Mouse (Mus musculus): Measurements from ENCODE around the gene Ppp1r9b. TPM values are rescaled to one million over a fixed set of nuclear protein-coding genes. Genes with fewer than 3 reads are reported as not detected.
A peak's percentile ranks its signal among the peaks of the same experiment; 100 is the strongest.
"Not testable (repeated sequence)": the region's sequence is repeated elsewhere in the genome, so short reads cannot be mapped to it uniquely, and the experiment has no call there.

Ppp1r9b gene
- polyA plus RNA-seq, 1 experiment from 2014 or later = 11.8 TPM

DNA sequence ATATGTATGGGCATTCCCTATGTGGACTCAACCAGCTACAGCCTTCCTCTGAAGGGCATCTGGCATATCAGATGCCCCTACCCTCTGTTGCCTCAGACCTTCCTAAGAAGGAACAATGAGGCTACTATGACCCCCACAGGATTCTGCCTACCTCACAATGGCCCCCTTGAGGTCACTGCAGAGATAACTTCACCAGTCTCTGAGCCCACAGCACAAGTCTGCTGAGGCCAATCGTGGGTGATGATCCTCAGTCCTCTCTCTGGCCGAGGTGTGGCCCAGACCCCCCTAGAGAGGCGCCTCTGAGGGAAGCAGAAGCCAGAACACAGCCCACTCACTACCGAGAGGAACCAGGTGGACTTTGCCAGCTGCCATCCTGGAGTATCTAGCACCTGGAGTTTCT is 23.4 kb upstream of the Ppp1r9b start, which contains the start of gene Hils1:
TSS of gene Hils1 (plus strand) at position 175 of the 400 bp plus-strand sequence.
- peaks cover 17% of the 10 kb centered on the region for H3K27me3 ChIP-seq (ENCODE audit: insufficient read depth, poor library complexity, severe bottlenecking)
- no peaks in the 10 kb centered on the region for H3K36me3 ChIP-seq
- H3K9me3 ChIP-seq = no peaks in the 10 kb centered on the region
- H3K4me3 ChIP-seq = no peak within 1 kb of the TSS
- no peak within 1 kb of the TSS for H3K27ac ChIP-seq
- WGBS = 50% methylated on average over 4 of the region's 4 CpGs
- H3K4me1 ChIP-seq (replicated peaks) = peaks cover 15% of the 10 kb centered on the region
- DNase-seq (ENCODE audit: low spot score) = no peak

DNA sequence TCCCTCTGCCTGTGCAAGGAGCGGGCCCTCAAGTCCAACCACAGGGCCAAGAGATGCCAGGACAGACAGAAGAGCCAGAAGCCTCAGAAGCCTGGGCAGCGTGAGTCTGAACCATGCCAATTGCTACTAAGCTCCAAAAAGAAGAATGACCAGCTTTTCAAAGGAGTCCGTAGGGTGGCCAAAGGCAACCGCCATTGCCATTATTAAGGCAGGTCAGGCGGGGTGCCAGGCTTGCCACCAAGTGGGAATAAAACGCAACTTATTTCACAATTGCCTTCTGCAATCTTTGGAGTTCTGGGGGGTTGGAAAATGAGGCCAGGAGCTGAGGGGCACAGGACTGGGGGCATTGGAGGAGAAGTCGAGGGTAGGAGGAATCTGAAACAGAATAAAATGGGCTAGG is 22.6 kb upstream of the Ppp1r9b start:
- peaks cover 17% of the 10 kb centered on the region for H3K27me3 ChIP-seq (ENCODE audit: insufficient read depth, poor library complexity, severe bottlenecking)

DNA sequence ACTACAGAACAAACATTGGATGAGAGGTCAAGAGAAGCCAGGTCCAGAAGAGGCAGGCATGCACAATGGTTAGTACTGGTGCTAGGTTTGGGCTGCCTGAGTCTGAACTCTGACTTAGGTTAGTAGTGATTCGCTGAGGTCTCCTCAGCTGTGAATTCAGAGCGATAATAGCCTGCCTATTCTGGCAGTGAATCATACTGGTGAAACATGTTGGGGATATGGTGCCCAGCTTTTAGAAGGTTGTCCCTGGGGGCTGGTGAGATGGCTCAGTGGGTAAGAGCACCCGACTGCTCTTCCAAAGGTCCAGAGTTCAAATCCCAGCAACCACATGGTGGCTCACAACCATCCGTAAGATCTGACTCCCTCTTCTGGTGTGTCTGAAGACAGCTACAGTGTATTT is 21.1 kb upstream of the Ppp1r9b start:
- Histone ChIP-seq H3K4me1 (replicated peaks) (peaks cover 23% of the 10 kb centered on the region), H3K27me3 (ENCODE audit: insufficient read depth, poor library complexity, severe bottlenecking) (peaks cover 17% of the 10 kb centered on the region)
- WGBS = 89% methylated on average over 4 of the region's 4 CpGs
- not testable (repeated sequence) for H3K4me3 ChIP-seq; H3K9me3 ChIP-seq; DNase-seq (ENCODE audit: low spot score); H3K36me3 ChIP-seq; H3K27ac ChIP-seq

More for the DNA sequence above, 22.6 kb upstream of the Ppp1r9b start:
- no peak overlapping the region for H3K4me3 ChIP-seq
- DNase-seq (ENCODE audit: low spot score) = no peak
- 87% methylated on average over 7 of the region's 7 CpGs for WGBS
- H3K4me1 ChIP-seq (replicated peaks) = peaks cover 15% of the 10 kb centered on the region
- no peaks in the 10 kb centered on the region for H3K36me3 ChIP-seq
- no peak overlapping the region for H3K27ac ChIP-seq
- no peaks in the 10 kb centered on the region for H3K9me3 ChIP-seq

DNA sequence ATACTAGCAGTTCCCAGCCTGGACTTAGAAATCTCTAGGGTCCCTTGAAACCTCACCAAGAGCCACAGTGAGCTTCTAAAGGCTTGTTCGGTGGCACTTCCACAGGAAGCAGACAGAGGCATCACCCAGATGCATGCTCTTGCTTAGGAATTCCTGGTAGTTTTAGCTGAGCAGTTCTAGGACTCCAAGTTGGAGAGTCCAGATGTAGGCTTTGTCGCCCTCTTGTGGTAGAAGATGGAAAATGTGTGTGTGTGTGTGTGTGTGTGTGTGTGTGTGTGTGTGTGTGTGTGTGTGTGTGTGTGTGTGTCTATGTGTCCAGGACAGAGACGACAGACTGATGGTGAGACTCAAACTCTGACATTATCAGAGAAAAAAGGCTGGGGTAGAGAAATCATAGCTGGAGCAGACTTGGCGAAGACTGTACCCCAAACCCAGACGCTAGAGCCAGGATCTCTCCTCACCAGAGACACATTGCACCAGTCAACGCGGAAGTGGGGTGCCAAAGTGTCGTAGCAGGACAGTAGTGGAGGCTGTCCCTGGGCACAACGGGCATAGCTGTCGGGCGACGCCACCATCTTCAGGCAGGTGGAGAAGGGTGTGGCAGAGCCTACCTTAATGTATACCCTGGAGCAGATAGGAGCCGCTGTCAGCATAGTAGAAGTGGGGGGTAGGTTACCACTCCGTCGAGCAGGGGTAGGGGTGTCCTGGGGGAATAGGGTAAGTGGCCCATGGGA is 20.5 kb upstream of the Ppp1r9b start:
- peaks cover 17% of the 10 kb centered on the region for H3K27me3 ChIP-seq (ENCODE audit: insufficient read depth, poor library complexity, severe bottlenecking)
- H3K4me3 ChIP-seq = no peak overlapping the region
- peaks cover 23% of the 10 kb centered on the region for H3K4me1 ChIP-seq (replicated peaks)
- H3K36me3 ChIP-seq = no peaks in the 10 kb centered on the region
- DNase-seq (ENCODE audit: low spot score) = peak; percentile 72
- 61% methylated on average over 15 of the region's 15 CpGs for WGBS
- H3K27ac ChIP-seq = no peak overlapping the region
- H3K9me3 ChIP-seq = no peaks in the 10 kb centered on the region

DNA sequence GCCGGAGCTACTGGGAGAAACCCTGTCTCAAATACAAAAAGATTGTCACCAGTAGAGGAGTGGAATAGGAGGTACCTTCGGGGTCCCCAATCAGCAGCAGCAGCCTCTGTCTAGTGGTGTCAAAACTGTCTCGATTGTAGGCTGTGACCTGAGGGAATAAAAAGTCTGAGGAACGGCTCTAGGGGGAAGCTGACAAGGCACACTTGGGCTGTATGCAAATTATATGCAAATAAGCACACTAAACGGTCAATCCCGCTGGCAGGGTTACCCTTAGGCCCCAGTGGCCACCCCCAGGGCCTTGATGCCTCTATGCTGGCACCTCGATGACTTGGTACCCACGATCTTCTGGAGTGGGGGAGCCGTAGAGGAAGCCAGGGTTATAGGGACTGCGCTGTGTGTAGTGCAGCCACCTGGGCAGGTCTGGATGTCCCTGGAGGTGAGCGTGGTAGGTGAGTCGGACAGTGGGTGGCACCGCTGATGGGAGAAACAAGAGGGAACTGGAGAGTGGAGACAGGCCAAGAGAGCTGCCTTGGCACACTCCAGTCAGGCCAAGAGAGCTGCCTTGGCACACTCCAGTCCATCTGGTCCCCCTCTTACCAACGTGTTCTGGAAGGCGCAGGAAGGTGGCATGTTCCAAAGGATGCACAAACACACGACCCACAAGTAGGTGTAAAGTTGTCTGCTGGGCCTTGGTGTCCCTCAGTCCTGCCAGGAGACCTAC is 18.8 kb upstream of the Ppp1r9b start:
- Histone ChIP-seq H3K4me3 (no peak overlapping the region), H3K27me3 (ENCODE audit: insufficient read depth, poor library complexity, severe bottlenecking) (peaks cover 23% of the 10 kb centered on the region), H3K9me3 (no peaks in the 10 kb centered on the region), H3K27ac (no peak overlapping the region), H3K4me1 (replicated peaks) (peaks cover 23% of the 10 kb centered on the region), H3K36me3 (no peaks in the 10 kb centered on the region)
- DNase-seq (ENCODE audit: low spot score) = no peak
- WGBS = 70% methylated on average over 16 of the region's 16 CpGs

DNA sequence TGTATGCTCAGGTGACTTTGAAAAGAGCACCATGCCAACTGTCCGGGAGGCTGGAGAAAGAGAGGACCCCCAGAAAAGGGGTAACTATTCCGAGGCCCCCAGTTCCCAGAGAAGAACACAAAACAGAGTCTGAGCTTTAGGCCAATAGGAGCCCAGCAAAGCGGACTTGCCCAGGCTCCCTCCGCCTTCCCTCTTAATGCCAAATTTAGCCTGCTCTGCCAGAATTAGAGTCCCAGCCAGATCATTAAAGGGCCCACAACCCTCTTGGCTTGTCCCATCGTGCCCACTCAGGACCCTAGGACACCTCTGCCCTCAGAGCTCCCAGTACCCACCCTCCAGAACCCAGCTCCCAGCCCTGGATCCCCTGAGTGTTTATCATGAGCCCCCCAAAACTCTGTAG is 17.9 kb upstream of the Ppp1r9b start:
- H3K4me1 ChIP-seq (replicated peaks) = peaks cover 24% of the 10 kb centered on the region
- WGBS = 77% methylated on average over 5 of the region's 5 CpGs
- H3K9me3 ChIP-seq = no peaks in the 10 kb centered on the region
- H3K4me3 ChIP-seq = no peak overlapping the region
- peak overlapping the region; percentile 42 for H3K27ac ChIP-seq
- no peaks in the 10 kb centered on the region for H3K36me3 ChIP-seq
- DNase-seq (ENCODE audit: low spot score) = no peak
- peaks cover 23% of the 10 kb centered on the region for H3K27me3 ChIP-seq (ENCODE audit: insufficient read depth, poor library complexity, severe bottlenecking)

DNA sequence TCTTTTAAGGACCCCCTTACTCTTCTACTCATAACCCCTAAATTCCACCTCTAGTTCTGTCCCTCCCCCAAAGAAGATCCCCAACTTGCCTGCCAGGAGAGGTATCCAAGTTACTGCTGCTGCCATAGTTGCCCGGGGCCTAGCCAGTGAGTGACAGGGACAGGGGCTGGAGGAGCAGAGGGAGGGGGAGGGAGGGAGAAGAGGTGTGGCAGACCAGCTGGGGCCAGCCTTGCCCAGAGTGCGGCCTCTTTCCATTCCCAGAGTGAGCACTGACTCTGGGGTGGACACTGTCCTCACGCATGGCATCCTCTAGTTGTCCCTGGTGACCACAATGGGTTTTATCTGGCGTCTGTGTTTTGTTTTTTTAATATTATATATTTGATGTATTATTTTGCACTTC is 17.5 kb upstream of the Ppp1r9b start:
- no peaks in the 10 kb centered on the region for H3K9me3 ChIP-seq
- peak; percentile 40 for DNase-seq (ENCODE audit: low spot score)
- no peaks in the 10 kb centered on the region for H3K36me3 ChIP-seq
- peaks cover 28% of the 10 kb centered on the region for H3K4me1 ChIP-seq (replicated peaks)
- WGBS = 48% methylated on average over 4 of the region's 4 CpGs
- no peak overlapping the region for H3K4me3 ChIP-seq
- H3K27me3 ChIP-seq (ENCODE audit: insufficient read depth, poor library complexity, severe bottlenecking) = peaks cover 23% of the 10 kb centered on the region
- peak overlapping the region; percentile 42 for H3K27ac ChIP-seq

DNA sequence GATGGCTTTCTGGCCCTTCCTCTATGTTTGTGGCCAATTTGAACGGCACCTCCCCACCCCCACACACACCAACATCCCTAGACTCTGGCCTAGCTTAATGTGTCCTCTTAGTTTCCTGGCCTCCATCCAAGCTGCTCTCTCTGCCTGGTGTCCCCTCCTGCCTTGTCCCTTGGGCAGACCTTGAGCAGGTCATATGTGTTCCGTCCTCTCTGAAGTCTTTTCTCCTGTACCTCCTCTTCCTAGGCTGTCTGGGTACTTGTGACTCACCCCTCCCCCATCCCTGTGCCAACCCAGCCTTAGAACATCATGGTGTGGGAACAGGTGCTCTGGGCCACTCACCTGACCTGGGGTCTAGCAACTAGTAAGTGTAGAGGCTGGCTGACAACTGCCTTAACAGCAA is 15.9 kb upstream of the Ppp1r9b start:
- DNase-seq (ENCODE audit: low spot score) = no peak
- Histone ChIP-seq H3K27ac (no peak overlapping the region), H3K9me3 (no peaks in the 10 kb centered on the region), H3K27me3 (ENCODE audit: insufficient read depth, poor library complexity, severe bottlenecking) (peaks cover 17% of the 10 kb centered on the region), H3K4me1 (replicated peaks) (peaks cover 42% of the 10 kb centered on the region), H3K36me3 (no peaks in the 10 kb centered on the region), H3K4me3 (no peak overlapping the region)
- 87% methylated on average over 2 of the region's 2 CpGs for WGBS

DNA sequence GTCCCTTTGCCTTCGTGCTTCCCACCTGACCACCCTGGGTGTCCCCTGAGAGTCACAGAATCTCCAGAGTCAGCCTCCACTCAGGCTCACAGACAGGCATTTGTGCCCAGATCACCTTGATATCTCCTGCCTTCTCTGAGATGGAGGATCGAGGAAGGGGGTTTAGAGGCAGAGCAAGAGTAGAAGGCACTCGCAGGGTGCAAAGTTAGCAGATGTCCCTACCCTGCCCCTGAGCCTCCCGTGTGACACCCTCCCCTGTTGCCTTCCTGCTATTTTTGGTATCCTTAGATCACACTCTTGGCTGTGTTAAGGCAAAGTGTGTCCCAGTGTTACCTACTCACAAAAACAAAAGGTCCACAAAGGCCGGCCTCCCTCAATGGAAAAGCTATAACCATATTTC is 14.6 kb upstream of the Ppp1r9b start, which contains the start of gene Sgca:
TSS of gene Sgca (minus strand) at position 129 of the 400 bp plus-strand sequence.
- no peak for DNase-seq (ENCODE audit: low spot score)
- Histone ChIP-seq H3K4me1 (replicated peaks) (peaks cover 42% of the 10 kb centered on the region), H3K4me3 (no peak within 1 kb of the TSS), H3K9me3 (no peaks in the 10 kb centered on the region), H3K36me3 (no peaks in the 10 kb centered on the region), H3K27ac (no peak within 1 kb of the TSS), H3K27me3 (ENCODE audit: insufficient read depth, poor library complexity, severe bottlenecking) (peaks cover 12% of the 10 kb centered on the region)
- WGBS = 75% methylated on average over 5 of the region's 5 CpGs

DNA sequence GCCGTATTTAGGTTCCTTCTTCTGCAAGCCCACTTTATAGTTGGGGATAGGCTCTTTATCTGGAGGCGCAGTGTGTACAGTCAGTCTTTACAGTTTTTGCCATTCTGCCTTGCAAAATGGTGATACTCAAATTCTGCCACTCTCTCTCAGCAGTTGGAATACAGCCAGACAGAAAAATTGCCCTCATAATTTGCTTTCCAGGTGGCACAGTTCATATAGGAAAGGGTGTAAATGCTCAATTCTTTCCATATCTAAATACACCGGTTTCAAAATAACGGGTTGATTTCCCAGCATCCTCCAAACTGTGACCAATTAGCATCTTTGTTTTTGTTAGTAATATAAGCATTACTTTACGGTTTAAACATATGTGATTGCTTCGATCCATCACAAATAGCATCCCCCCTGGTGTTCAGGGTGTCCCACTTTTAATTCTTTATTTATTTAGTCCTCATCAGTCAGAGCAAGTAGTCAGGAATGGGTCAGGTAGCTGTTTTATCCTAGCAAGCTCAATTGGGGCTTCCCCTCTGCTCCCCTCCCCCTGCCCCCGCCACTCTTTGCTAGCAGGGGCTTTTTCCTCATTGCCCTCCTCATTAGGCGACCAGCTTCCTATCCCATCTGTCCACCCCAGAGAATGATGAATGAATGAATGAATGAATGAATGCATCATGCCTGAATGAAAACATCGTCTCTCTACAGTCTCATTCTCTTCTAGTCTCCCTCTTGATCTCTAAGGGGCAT is 12.5 kb upstream of the Ppp1r9b start:
- Histone ChIP-seq H3K9me3 (no peaks in the 10 kb centered on the region), H3K27me3 (ENCODE audit: insufficient read depth, poor library complexity, severe bottlenecking) (peaks cover 5% of the 10 kb centered on the region; the same call in 1 of the 2 replicates), H3K36me3 (no peaks in the 10 kb centered on the region), H3K27ac (peak overlapping the region; percentile 86), H3K4me3 (peak overlapping the region; percentile 37), H3K4me1 (replicated peaks) (peaks cover 26% of the 10 kb centered on the region)
- peak; percentile 46 for DNase-seq (ENCODE audit: low spot score)
- WGBS = 50% methylated on average over 9 of the region's 9 CpGs

DNA sequence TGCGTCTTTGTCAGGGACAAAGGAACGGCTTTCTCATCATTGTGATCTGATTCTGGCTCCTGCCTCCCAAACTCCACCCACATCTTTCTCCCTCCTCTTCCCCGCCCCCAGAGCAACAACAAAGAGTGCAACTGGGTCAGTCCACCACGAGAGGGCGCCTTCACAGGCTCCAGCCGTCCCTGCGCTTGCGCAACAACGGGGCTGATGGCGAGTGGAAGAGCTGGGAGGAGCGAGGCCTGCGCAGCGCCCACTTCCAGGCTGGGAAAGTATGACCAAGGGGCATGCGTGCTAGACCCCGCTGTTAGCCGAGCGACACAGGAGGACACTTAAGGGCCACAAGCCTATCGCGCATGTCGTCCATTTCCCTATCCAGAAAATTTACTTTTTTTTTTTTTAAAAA is 11.9 kb upstream of the Ppp1r9b start:
- no peaks in the 10 kb centered on the region for H3K9me3 ChIP-seq
- no peaks in the 10 kb centered on the region for H3K36me3 ChIP-seq
- H3K27me3 ChIP-seq (ENCODE audit: insufficient read depth, poor library complexity, severe bottlenecking) = peaks cover 5% of the 10 kb centered on the region; the same call in 1 of the 2 replicates
- H3K4me1 ChIP-seq (replicated peaks) = peaks cover 20% of the 10 kb centered on the region
- peak overlapping the region; percentile 86 for H3K27ac ChIP-seq
- DNase-seq (ENCODE audit: low spot score) = peak; percentile 98
- peak overlapping the region; percentile 37 for H3K4me3 ChIP-seq
- under 1% methylated on average over 20 of the region's 20 CpGs for WGBS

DNA sequence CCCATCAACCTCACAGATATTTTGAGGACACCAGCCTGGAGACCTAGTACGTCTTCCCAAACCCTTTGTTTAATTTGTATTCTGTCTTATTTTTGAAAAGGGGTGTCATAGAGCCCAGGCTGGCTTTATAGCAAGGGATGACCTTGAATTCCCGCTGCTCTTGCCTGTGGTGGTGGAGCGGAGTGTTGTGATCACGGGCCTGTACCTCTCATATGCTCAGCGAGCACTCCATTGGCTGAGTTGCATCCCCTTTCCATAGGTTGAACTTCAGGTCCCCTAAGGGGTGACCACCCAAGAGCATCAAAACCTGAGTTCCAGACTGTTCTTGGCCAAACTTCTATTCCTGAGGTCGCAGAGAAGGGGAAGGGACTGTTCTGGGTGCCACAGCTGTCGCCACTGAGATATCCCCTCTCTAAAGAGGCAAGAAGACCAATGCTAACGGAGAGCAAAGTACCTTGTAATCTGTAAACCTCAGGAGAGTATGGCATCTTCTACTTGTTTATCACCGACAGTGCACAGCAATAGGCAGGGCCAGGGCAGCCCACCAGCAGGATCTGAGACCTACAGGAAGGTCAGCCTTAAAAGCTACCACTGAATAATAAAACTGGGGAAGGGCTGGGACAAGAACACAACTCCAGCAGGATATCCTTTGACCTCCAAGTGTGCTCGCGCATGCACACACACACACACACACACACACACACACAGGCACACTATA is 11.2 kb upstream of the Ppp1r9b start:
- H3K4me1 ChIP-seq (replicated peaks) = peaks cover 19% of the 10 kb centered on the region
- peaks cover 5% of the 10 kb centered on the region; the same call in 1 of the 2 replicates for H3K27me3 ChIP-seq (ENCODE audit: insufficient read depth, poor library complexity, severe bottlenecking)
- no peaks in the 10 kb centered on the region for H3K36me3 ChIP-seq
- no peaks in the 10 kb centered on the region for H3K9me3 ChIP-seq
- peak overlapping the region; percentile 86 for H3K27ac ChIP-seq
- H3K4me3 ChIP-seq = peak overlapping the region; percentile 37
- 80% methylated on average over 11 of the region's 11 CpGs for WGBS
- DNase-seq (ENCODE audit: low spot score) = no peak
